Mouse (Mus musculus) c-Kit-negative CD71-positive TER-119-positive erythroid progenitor cells, embryonic 14.5 days (primary cell): ENCODE measurements around the gene Adad1.

ENCODE experiments used
- DNase-seq: peaks from one replicate; pipeline ENCODE4 v3.0.0-alpha.2; 2013; ENCODE audit warnings: low read depth, low spot score

Gene Adad1

GRCm38 (mm10) chr3:37169283-37169682 is 106.0 kb downstream of the Adad1 start:
- DNase-seq = no peak
